Mouse (Mus musculus) heart, embryonic 13.5 days (tissue): ENCODE measurements around the gene Cpt1c. TPM values are rescaled to one million over a fixed set of nuclear protein-coding genes. Genes with fewer than 3 reads are reported as not detected.

Source experiments
- ATAC-seq: fragments of 200-750 bp; cut with Nextera tagmentation; 2 replicates; pipeline ENCODE4 v1.8.0; 2017; ENCODE audit warnings: moderate TSS enrichment; ENCODE audit not compliant: insufficient number of reproducible peaks, low FRiP score, low TSS enrichment; ENCODE audit errors: extremely low read depth
- H3K27ac ChIP-seq: fragments of 300-500 bp; sonication (generic); replicated peaks from 2 replicates; pipeline ENCODE4 v1.5.1; 2015; ENCODE audit warnings: moderate library complexity, mild to moderate bottlenecking, inconsistent platforms
- H3K27me3 ChIP-seq: fragments of 300-500 bp; sonication (generic); replicated peaks from 2 replicates; pipeline ENCODE4 v1.6.1; 2015; ENCODE audit warnings: mild to moderate bottlenecking, inconsistent platforms
- H3K36me3 ChIP-seq: fragments of 300-500 bp; sonication (generic); 2 replicates; pipeline ENCODE4 v1.6.1; 2015; ENCODE audit warnings: mild to moderate bottlenecking, inconsistent platforms
- H3K4me1 ChIP-seq: fragments of 300-500 bp; sonication (generic); 2 replicates; pipeline ENCODE4 v1.6.1; 2015; ENCODE audit warnings: inconsistent platforms
- H3K4me2 ChIP-seq: fragments of 300-500 bp; sonication (generic); 2 replicates; pipeline ENCODE4 v1.6.1; 2015; ENCODE audit warnings: inconsistent platforms, mild to moderate bottlenecking, moderate library complexity
- H3K4me3 ChIP-seq: fragments of 300-500 bp; sonication (generic); 2 replicates; pipeline ENCODE4 v1.5.1; 2015; ENCODE audit warnings: moderate library complexity, mild to moderate bottlenecking, inconsistent platforms
- H3K9ac ChIP-seq: fragments of 300-500 bp; sonication (generic); 2 replicates; pipeline ENCODE4 v1.6.1; 2015; ENCODE audit warnings: inconsistent platforms, mild to moderate bottlenecking, moderate library complexity
- H3K9me3 ChIP-seq: fragments of 300-500 bp; sonication (generic); 2 replicates; pipeline ENCODE4 v1.6.1; 2016; ENCODE audit warnings: inconsistent platforms
- WGBS: fragments of 180-500 bp; shearing (Covaris S2); methylation state at CpG from one replicate; pipeline ENCODE4 v1.1.7; 2015; ENCODE audit warnings: mixed read lengths; 5-methylcytosine and 5-hydroxymethylcytosine counted together
- microRNA-seq: library from miRNA; unstranded; fragments of <30 nt; microRNA quantifications from one replicate; pipeline ENCODE4, GENCODE M21; 2016
- polyA plus RNA-seq: library from polyadenylated mRNA; unstranded; fragments of >200 nt; fragmentation: Nextera tagmentation; extraction: Ambion mirVana; gene quantifications from 2 replicates; pipeline ENCODE4 v1.2.1, GENCODE M21; 2015

Cpt1c gene
- polyA plus RNA-seq, 1 experiment from 2014 or later: 9.8 TPM

DNA sequence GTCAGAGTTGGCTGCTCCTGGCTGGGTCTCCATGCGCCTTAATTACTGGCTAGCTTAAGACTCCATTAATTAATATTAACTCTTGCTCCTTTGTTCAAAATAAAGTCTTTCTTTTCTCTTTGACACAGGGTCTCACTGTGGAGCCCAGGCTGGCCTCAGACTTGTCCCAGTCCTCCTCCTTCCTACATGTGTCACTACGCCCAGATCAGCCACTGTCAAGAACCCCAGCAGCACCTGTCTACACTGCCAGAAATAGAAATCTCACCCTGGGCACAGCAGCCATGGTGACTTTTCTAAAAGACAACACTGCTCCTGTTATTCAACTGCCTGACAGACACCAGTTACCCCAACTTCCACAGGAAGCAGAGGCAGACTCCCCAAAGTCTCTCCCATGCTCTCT is 60.3 kb downstream of the Cpt1c start:
- Histone ChIP-seq H3K4me3 (no peak overlapping the region), H3K4me1 (peaks cover 38% of the 10 kb centered on the region), H3K27me3 (no peaks in the 10 kb centered on the region), H3K9me3 (no peaks in the 10 kb centered on the region), H3K27ac (peak overlapping the region; percentile 53; the same call in 1 of the 2 replicates), H3K9ac (peak overlapping the region; percentile 33), H3K4me2 (no peak overlapping the region), H3K36me3 (peaks cover 75% of the 10 kb centered on the region)
- 61% methylated on average over 2 of the region's 2 CpGs for WGBS
- ATAC-seq: no peak

Small RNA genes lying within 50 kb of the gene (microRNA-seq; reads per million reads assigned to microRNA genes)
- not detected for gene Mir7054

Other genes with a start within 250 kb of the Cpt1c start
- gene Vrk3, start 226.4 kb downstream of the Cpt1c start, polyA plus RNA-seq: 30.7 and 34.7 TPM in 2 replicates
- 0.55 and 0.62 TPM in 2 replicates for gene Zfp473, start 223.8 kb downstream of the Cpt1c start, polyA plus RNA-seq
- gene Nup62, start 158.8 kb downstream of the Cpt1c start, polyA plus RNA-seq: 77.5 and 80.3 TPM in 2 replicates
- gene Il4i1, start 158.5 kb downstream of the Cpt1c start, polyA plus RNA-seq: 0.51 and 0.70 TPM in 2 replicates
- gene Atf5, start 158.2 kb downstream of the Cpt1c start, polyA plus RNA-seq: 2.4 and 2.7 TPM in 2 replicates
- 96.5 and 101 TPM in 2 replicates for gene Akt1s1, start 125.9 kb downstream of the Cpt1c start, polyA plus RNA-seq
- gene Tbc1d17, start 125.8 kb downstream of the Cpt1c start, polyA plus RNA-seq: 56.1 and 57.0 TPM in 2 replicates
- 24.0 and 24.3 TPM in 2 replicates for gene Pnkp, start 117.7 kb downstream of the Cpt1c start, polyA plus RNA-seq
- gene Ptov1, start 105.1 kb downstream of the Cpt1c start, polyA plus RNA-seq: 256 and 266 TPM in 2 replicates
- 72.6 and 73.1 TPM in 2 replicates for gene Med25, start 82.1 kb downstream of the Cpt1c start, polyA plus RNA-seq
- gene Fuz, start 78.8 kb downstream of the Cpt1c start, polyA plus RNA-seq: 13.6 and 14.6 TPM in 2 replicates
- 55.5 and 56.8 TPM in 2 replicates for gene Ap2a1, start 45.4 kb downstream of the Cpt1c start, polyA plus RNA-seq
- gene Tsks, start 31.6 kb downstream of the Cpt1c start, polyA plus RNA-seq: 0.11 and 0.14 TPM in 2 replicates
- 438 and 486 TPM in 2 replicates for gene Prmt1, start 11.7 kb upstream of the Cpt1c start, polyA plus RNA-seq
- 63.6 and 68.1 TPM in 2 replicates for gene Irf3, start 22.8 kb upstream of the Cpt1c start, polyA plus RNA-seq
- 36.0 and 36.3 TPM in 2 replicates for gene Bcl2l12, start 23.9 kb upstream of the Cpt1c start, polyA plus RNA-seq
- gene Scaf1, start 41.5 kb upstream of the Cpt1c start, polyA plus RNA-seq: 27.0 and 27.1 TPM in 2 replicates
- gene Rras, start 43.1 kb upstream of the Cpt1c start, polyA plus RNA-seq: 71.6 and 82.6 TPM in 2 replicates
- 6.8 and 7.1 TPM in 2 replicates for gene Prr12, start 78.0 kb upstream of the Cpt1c start, polyA plus RNA-seq
- gene Nosip, start 87.6 kb upstream of the Cpt1c start, polyA plus RNA-seq: 46.6 and 49.6 TPM in 2 replicates
- 12.5 and 13.6 TPM in 2 replicates for gene Prrg2, start 87.8 kb upstream of the Cpt1c start, polyA plus RNA-seq
- 271 and 277 TPM in 2 replicates for gene Rcn3, start 117.4 kb upstream of the Cpt1c start, polyA plus RNA-seq
- gene Fcgrt, start 129.0 kb upstream of the Cpt1c start, polyA plus RNA-seq: 38.0 and 38.1 TPM in 2 replicates
- gene Rps11, start 149.6 kb upstream of the Cpt1c start, polyA plus RNA-seq: 982 and 1,095 TPM in 2 replicates
- 688 and 785 TPM in 2 replicates for gene Rpl13a, start 153.9 kb upstream of the Cpt1c start, polyA plus RNA-seq
- gene Gm45713, start 161.4 kb upstream of the Cpt1c start, polyA plus RNA-seq: 0.17 TPM in 1 of 2 replicates, not detected in the other
- 0.88 and 1.0 TPM in 2 replicates for gene Flt3l, start 161.6 kb upstream of the Cpt1c start, polyA plus RNA-seq
- gene Pih1d1, start 179.5 kb upstream of the Cpt1c start, polyA plus RNA-seq: 82.2 and 89.3 TPM in 2 replicates
- gene Aldh16a1, start 179.7 kb upstream of the Cpt1c start, polyA plus RNA-seq: 31.8 and 33.4 TPM in 2 replicates
- gene Slc17a7, start 189.1 kb upstream of the Cpt1c start, polyA plus RNA-seq: 2.9 and 3.6 TPM in 2 replicates
- gene Gfy, start 204.7 kb upstream of the Cpt1c start, polyA plus RNA-seq: not detected in 2 replicates
- gene Pth2, start 206.1 kb upstream of the Cpt1c start, polyA plus RNA-seq: not detected in 2 replicates
- 0.51 and 0.74 TPM in 2 replicates for gene Ccdc155, start 230.0 kb upstream of the Cpt1c start, polyA plus RNA-seq
- 1.5 and 1.7 TPM in 2 replicates for gene Dkkl1, start 237.3 kb upstream of the Cpt1c start, polyA plus RNA-seq
- gene Tead2, start 240.9 kb upstream of the Cpt1c start, polyA plus RNA-seq: 127 and 139 TPM in 2 replicates